In the genomic region with DNA sequence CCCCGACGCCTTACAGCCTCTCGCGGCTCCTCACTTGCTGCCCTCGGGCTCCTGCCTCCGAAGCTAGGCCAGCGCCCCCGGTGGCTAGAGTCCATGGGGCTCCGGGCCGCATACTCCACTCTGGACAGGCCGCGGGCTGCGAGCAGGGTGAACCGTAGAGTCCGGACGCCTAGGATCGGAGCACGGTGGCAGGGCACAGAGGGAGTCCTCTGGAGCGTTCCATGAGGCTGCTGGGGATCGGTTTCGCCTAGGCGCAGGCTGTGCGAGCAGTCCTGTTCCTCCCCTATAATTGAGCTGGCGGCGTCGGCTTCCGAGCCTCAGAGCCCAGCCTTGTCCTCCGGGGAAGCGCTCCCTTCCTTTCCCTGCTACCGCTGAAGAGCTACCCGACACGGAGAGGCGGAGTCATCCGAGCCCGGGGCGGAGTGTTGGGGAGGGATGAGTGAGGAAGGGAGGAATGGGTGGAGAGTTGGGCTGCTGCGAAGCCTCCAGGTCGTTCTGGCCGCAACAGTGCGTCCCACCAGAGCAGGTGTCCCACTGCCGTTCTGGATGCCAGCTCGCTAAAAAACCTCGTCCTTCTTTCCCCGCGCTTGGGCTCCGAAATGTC, we compare ENCODE assay signal across 7 mouse cellular contexts. TPM values are rescaled to one million over a fixed set of nuclear protein-coding genes. Genes with fewer than 3 reads are reported as not detected.
DNase-seq lines count a peak whose midpoint lies in the region; ATAC-seq lines count a peak whose summit lies in the region.

Gene Kcnk12 (minus strand): TSS at position 307 of the 604 bp plus-strand sequence.

- H3K4me1 ChIP-seq in forebrain, embryonic 11.5 days (replicated peaks; ENCODE audit: control insufficient read depth, insufficient read depth, low read length) = peaks cover 13% of the 10 kb centered on the region; the same call in 1 of the 2 replicates
- peaks cover 28% of the 10 kb centered on the region for H3K4me1 ChIP-seq in midbrain, embryonic 15.5 days

- H3K27me3 ChIP-seq in forebrain, embryonic 11.5 days (ENCODE audit: control insufficient read depth, insufficient read depth, low read length) = peaks cover 52% of the 10 kb centered on the region
- H3K27me3 ChIP-seq in midbrain, embryonic 15.5 days (replicated peaks) = peaks cover 57% of the 10 kb centered on the region

- no peaks in the 10 kb centered on the region for H3K9me3 ChIP-seq in forebrain, embryonic 11.5 days (ENCODE audit: control insufficient read depth, low read length)
- H3K9me3 ChIP-seq in midbrain, embryonic 15.5 days = no peaks in the 10 kb centered on the region

- ATAC-seq in forebrain, embryonic 11.5 days (replicated peaks; ENCODE audit: low FRiP score) = peak; percentile 75
- ATAC-seq in midbrain, embryonic 15.5 days (replicated peaks) = peak; percentile 72

- H3K4me3 ChIP-seq in forebrain, embryonic 11.5 days (ENCODE audit: low read depth, low read length) = peak within 1 kb of the TSS; percentile 46
- H3K4me3 ChIP-seq in midbrain, embryonic 15.5 days = peak within 1 kb of the TSS; percentile 53

- WGBS in forebrain, embryonic 11.5 days = under 1% methylated on average over 46 of the region's 46 CpGs
- under 1% methylated on average over 45 of the region's 46 CpGs for whole genome bisulfite sequencing in midbrain, embryonic 15.5 days

- H3K4me2 ChIP-seq in forebrain, embryonic 11.5 days (ENCODE audit: low read depth, low read length, severe bottlenecking) = peak within 1 kb of the TSS; percentile 93
- peak within 1 kb of the TSS; percentile 78 for H3K4me2 ChIP-seq in midbrain, embryonic 15.5 days

- no peaks in the 10 kb centered on the region for H3K36me3 ChIP-seq in forebrain, embryonic 11.5 days (ENCODE audit: control insufficient read depth, insufficient read depth, low read length)
- no peaks in the 10 kb centered on the region for H3K36me3 ChIP-seq in midbrain, embryonic 15.5 days (replicated peaks)

- H3K9ac ChIP-seq in forebrain, embryonic 11.5 days (ENCODE audit: low read length) = peak within 1 kb of the TSS; percentile 12
- H3K9ac ChIP-seq in midbrain, embryonic 15.5 days = peak within 1 kb of the TSS; percentile 44

- H3K27ac ChIP-seq in forebrain, embryonic 11.5 days (ENCODE audit: low read depth, low read length) = no peak within 1 kb of the TSS
- no peak within 1 kb of the TSS for H3K27ac ChIP-seq in midbrain, embryonic 15.5 days

- DNase-seq in ZHBTc4 (ENCODE audit: low read depth, low spot score) = peak; percentile 89
- peak; percentile 97 for DNase-seq in brain, adult 2 months (ENCODE audit: low read depth, low spot score)
- peak; percentile 82 for DNase-seq in forebrain, embryonic 11.5 days (ENCODE audit: low spot score)
- DNase-seq in induced T-regulatory cell, adult 2 months (ENCODE audit: low read depth) = peak; percentile 3
- DNase-seq in left cerebral cortex, postnatal 10 days (ENCODE audit: extremely low spot score in 1 of 2, low spot score in 2 of 2) = peak; percentile 63 to 72
- peak; percentile 25 for DNase-seq in testis, postnatal 14 days (ENCODE audit: low spot score)

- intact Hi-C loops in left cerebral cortex, postnatal 10 days (cut with DNase I) = loop anchor here (5.0 to 10.0 kb wide), 3 partner anchors 50 to 147 kb away; no protein-coding TSS in a partner anchor

RNA-seq across cellular contexts. Expression of gene Kcnk12, which starts in this region (rescaled TPM):
- polyA plus RNA-seq in forebrain, embryonic 11.5 days (2014; fragmentation: Nextera tagmentation; extraction: Ambion mirVana) = 0.13 TPM in 1 of 2 replicates, not detected in the other
- 10 to 100 TPM; 26.2 to 27.6 TPM for total RNA-seq in left cerebral cortex, postnatal 10 days (2021)
- polyA plus RNA-seq in midbrain, embryonic 15.5 days (2015; fragmentation: Nextera tagmentation; extraction: Ambion mirVana) = 0.44 and 1.1 TPM in 2 replicates

Comparison
In these comparisons a context has a peak if more than half of its experiments do, and no peak if none do; other contexts are left out.
1. Peak in DNase-seq, ATAC-seq, H3K4me3 ChIP-seq, H3K9ac ChIP-seq and H3K4me2 ChIP-seq in forebrain, embryonic 11.5 days; RNA of the gene not detected or under 1 TPM.
2. DNase-seq: peak in every context shown above with its lines; median percentile 97 in brain, adult 2 months; 89 in ZHBTc4; 82 in forebrain, embryonic 11.5 days; 68 in left cerebral cortex, postnatal 10 days; 25 in testis, postnatal 14 days; 3 in induced T-regulatory cell, adult 2 months.